Comparison of ENCODE assay signal across 20 mouse cellular contexts in the genomic region with DNA sequence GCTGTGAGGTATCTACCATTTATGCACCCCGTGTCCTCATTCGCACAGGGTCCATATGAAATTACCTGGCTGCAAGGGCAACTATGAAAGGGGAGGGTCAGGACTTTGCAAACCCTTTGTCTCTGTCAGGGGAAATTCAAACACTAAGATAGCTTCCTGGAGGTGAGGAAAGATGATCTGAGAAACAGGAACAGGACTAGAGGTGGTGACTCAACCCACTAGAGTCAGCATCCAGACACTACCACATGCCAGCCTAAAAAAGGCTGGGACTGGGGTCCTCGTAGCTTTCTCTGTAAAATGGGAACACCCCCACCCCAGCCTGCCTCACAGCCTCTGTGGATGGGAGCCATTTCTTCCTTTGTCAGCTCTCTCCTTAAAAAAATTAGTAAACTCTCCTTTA.
A peak's percentile ranks its signal among the peaks of the same experiment; 100 is the strongest.
DNase-seq lines count a peak whose midpoint lies in the region; ATAC-seq lines count a peak whose summit lies in the region.
"Had no signal": no experiment of that assay in that cellular context is flagged by ENCODE, and none has a peak within 500 bp of the region (broad histone marks: within the 10 kb centered on the region; RNA-seq: fewer than 3 reads in every experiment).

No protein-coding gene starts in this region.

- ATAC-seq in common myeloid progenitor, adult 5-6 weeks (replicated peaks; ENCODE audit: low read depth, poor library complexity, severe bottlenecking), result 0 out of 2 replicates have a peak, but pooled peaks have one; percentile 26
- ATAC-seq in granulocyte monocyte progenitor cell, adult 5-6 weeks (replicated peaks; ENCODE audit: poor library complexity, severe bottlenecking), result peak; percentile 55
- peak; percentile 72 for ATAC-seq in megakaryocyte, adult 5-6 weeks (ENCODE audit: poor library complexity, severe bottlenecking)
- 0 out of 2 replicates have a peak, but pooled peaks have one; percentile 17 for ATAC-seq in megakaryocyte progenitor cell, adult 5-6 weeks (replicated peaks; ENCODE audit: poor library complexity)
- ATAC-seq: activated CD4-positive, CD25-positive, alpha-beta regulatory T cell, adult 4 months; CD4-positive, CD25-positive, alpha-beta regulatory T cell, adult 4 months; Patski had no signal

- DNase-seq in kidney, postnatal 10 days, result no peak
- no peak for DNase-seq in layer of hippocampus, postnatal 25 days (ENCODE audit: extremely low spot score in 1 of 2, low spot score in 1 of 2)
- no peak for DNase-seq in left cerebral cortex, adult 18-20 months (ENCODE audit: low spot score in 2 of 2)
- no peak for DNase-seq in thymus, postnatal 14 days
- DNase-seq: adrenal gland, adult 2 months; adrenal gland, adult 8-10 months; adrenal gland, postnatal 10 days; adrenal gland, postnatal 14 days; adrenal gland, postnatal 25 days; adrenal gland, postnatal 36 days; B cell, adult 2 months; cerebellum, adult 11 months; cerebellum, adult 11-12 months had no signal

Comparison
In these comparisons a context has a peak if more than half of its experiments do, and no peak if none do; other contexts are left out.
1. ATAC-seq: peak in every context shown above with its lines; median percentile 72 in megakaryocyte, adult 5-6 weeks; 55 in granulocyte monocyte progenitor cell, adult 5-6 weeks; 26 in common myeloid progenitor, adult 5-6 weeks; 17 in megakaryocyte progenitor cell, adult 5-6 weeks.